Mouse (Mus musculus): ENCODE measurements around the gene Pramel4. TPM values are rescaled to one million over a fixed set of nuclear protein-coding genes. Genes with fewer than 3 reads are reported as not detected.
"Not testable (repeated sequence)": the region's sequence is repeated elsewhere in the genome, so short reads cannot be mapped to it uniquely, and the experiment has no call there.

The Pramel4 gene
- polyA plus RNA-seq (2015; fragmentation: Nextera tagmentation; extraction: Ambion mirVana): not detected in 2 replicates

GRCm38 (mm10) chr4:144058826-144059225 is at the start of gene Pramel4:
Gene Pramel4, plus strand, starts transcription at chr4:144059126.
- not testable (repeated sequence) for H3K4me2 ChIP-seq (ENCODE audit: low read depth, low read length); H3K27ac ChIP-seq (ENCODE audit: low read length); H3K4me1 ChIP-seq (ENCODE audit: control insufficient read depth, insufficient read depth, low read length); H3K9ac ChIP-seq (ENCODE audit: low read length); H3K9me3 ChIP-seq (replicated peaks; ENCODE audit: control insufficient read depth, low read length); H3K27me3 ChIP-seq (ENCODE audit: control insufficient read depth, insufficient read depth, low read length); H3K4me3 ChIP-seq (ENCODE audit: low read length); H3K36me3 ChIP-seq (ENCODE audit: control insufficient read depth, insufficient read depth); ATAC-seq (replicated peaks; ENCODE audit: extremely low read depth, insufficient read depth, low FRiP score)
- WGBS: 74% methylated on average over 3 of the region's 3 CpGs

- H3K9ac ChIP-seq (ENCODE audit: low read length); H3K4me1 ChIP-seq (ENCODE audit: control insufficient read depth, insufficient read depth, low read length); H3K4me2 ChIP-seq (ENCODE audit: low read depth, low read length); H3K27ac ChIP-seq (ENCODE audit: low read length); H3K27me3 ChIP-seq (ENCODE audit: control insufficient read depth, insufficient read depth, low read length); ATAC-seq (replicated peaks; ENCODE audit: extremely low read depth, insufficient read depth, low FRiP score); H3K9me3 ChIP-seq (replicated peaks; ENCODE audit: control insufficient read depth, low read length); H3K4me3 ChIP-seq (ENCODE audit: low read length); H3K36me3 ChIP-seq (ENCODE audit: control insufficient read depth, insufficient read depth): not testable (repeated sequence)
- WGBS: no CpG with 5 or more reads among the region's 2 CpGs
These were observed 47.2 kb downstream of the Pramel4 start, which contains the start of gene Gm13102 for GRCm38 (mm10) chr4:144106174-144106573. Gene Gm13102, plus strand, starts transcription at chr4:144106474.

Other genes starting within 250 kb of the Pramel4 start
- gene Gm13084, start 243.0 kb upstream of the Pramel4 start, polyA plus RNA-seq (2015; fragmentation: Nextera tagmentation; extraction: Ambion mirVana): not detected in 2 replicates
- not detected in 2 replicates for gene Gm13103, start 212.6 kb upstream of the Pramel4 start, polyA plus RNA-seq (2015; fragmentation: Nextera tagmentation; extraction: Ambion mirVana)
- not detected in 2 replicates for gene Pramef6, start 158.7 kb upstream of the Pramel4 start, polyA plus RNA-seq (2015; fragmentation: Nextera tagmentation; extraction: Ambion mirVana)
- not detected in 2 replicates for gene Pramef25, start 108.1 kb upstream of the Pramel4 start, polyA plus RNA-seq (2015; fragmentation: Nextera tagmentation; extraction: Ambion mirVana)
- not detected in 2 replicates for gene Gm13101, start 92.2 kb upstream of the Pramel4 start, polyA plus RNA-seq (2015; fragmentation: Nextera tagmentation; extraction: Ambion mirVana)
- not detected in 2 replicates for gene Pramef17, start 64.8 kb upstream of the Pramel4 start, polyA plus RNA-seq (2015; fragmentation: Nextera tagmentation; extraction: Ambion mirVana)
- gene Gm13102, start 47.3 kb downstream of the Pramel4 start, polyA plus RNA-seq (2015; fragmentation: Nextera tagmentation; extraction: Ambion mirVana): not detected in 2 replicates
- gene Oog3, start 103.5 kb downstream of the Pramel4 start, polyA plus RNA-seq (2015; fragmentation: Nextera tagmentation; extraction: Ambion mirVana): not detected in 2 replicates
- gene Oog2, start 131.6 kb downstream of the Pramel4 start, polyA plus RNA-seq (2015; fragmentation: Nextera tagmentation; extraction: Ambion mirVana): not detected in 2 replicates
- gene C87977, start 154.2 kb downstream of the Pramel4 start, polyA plus RNA-seq (2015; fragmentation: Nextera tagmentation; extraction: Ambion mirVana): not detected in 2 replicates
- gene Pramel5, start 221.4 kb downstream of the Pramel4 start, polyA plus RNA-seq (2015; fragmentation: Nextera tagmentation; extraction: Ambion mirVana): not detected in 2 replicates

Data from heart, embryonic 16.5 days (tissue).